ENCODE assay signal across 8 mouse cellular contexts in the genomic region with DNA sequence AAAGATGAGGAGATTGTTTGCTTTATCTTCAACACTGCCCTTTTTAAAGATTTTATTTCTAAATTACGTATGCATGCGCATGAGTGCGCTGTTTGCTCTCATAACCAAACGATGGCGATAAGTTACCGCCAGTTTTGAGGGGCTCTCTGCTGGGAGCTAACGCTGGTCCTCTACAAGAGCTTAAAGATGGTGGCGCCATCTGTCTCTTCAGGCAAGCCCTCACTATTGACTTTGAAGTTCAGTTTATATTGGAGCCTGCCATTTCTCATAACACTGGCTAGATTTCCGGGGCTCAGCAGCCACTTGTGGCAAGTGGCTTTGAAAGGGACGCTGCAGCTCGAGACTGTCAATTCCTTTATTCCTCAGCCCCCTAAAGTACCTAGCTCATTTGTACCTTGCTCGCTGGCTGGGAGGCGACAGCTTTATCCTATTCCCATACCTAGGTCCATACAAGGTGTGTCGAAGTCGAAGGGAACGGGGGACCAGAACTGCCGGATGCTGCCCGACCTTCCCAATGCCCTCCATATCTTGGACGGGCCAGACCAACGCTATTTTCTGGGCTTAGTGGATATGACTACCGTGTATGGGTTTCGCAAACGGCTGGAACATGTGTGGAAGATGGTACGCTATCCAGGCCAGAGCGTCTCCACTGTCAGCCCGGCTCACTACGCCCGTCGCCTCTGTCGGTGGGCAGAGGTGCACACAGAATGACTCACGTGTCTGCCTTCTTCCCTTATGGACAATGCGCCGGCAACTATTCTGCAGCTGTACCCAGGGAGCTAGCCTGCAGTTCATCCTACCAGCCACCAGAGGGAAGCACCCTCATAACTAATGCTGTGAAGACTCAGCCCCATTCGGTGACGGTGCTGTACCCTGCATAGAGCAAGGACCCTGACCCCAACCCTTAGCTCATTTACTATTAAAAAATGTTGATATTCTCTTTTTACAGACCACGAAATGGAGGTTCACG. TPM values are rescaled to one million over a fixed set of nuclear protein-coding genes. Genes with fewer than 3 reads are reported as not detected.
DNase-seq lines count a peak whose midpoint lies in the region; ATAC-seq lines count a peak whose summit lies in the region.

No protein-coding gene starts in this region.

- peak overlapping the region; percentile 27 for H3K4me3 ChIP-seq in hindbrain, embryonic 13.5 days

- peaks cover 36% of the 10 kb centered on the region for H3K27me3 ChIP-seq in hindbrain, embryonic 13.5 days

- 13% methylated on average over 37 of the region's 37 CpGs for WGBS in hindbrain, embryonic 13.5 days

- peak overlapping the region; percentile 53 for H3K4me2 ChIP-seq in hindbrain, embryonic 13.5 days

- peak; percentile 81 to 89 for DNase-seq in cerebellum, postnatal 36 days
- DNase-seq in frontal cortex, postnatal 36 days (ENCODE audit: low spot score in 2 of 2), result peak; percentile 82 to 94
- peak; percentile 83 to 90 for DNase-seq in layer of hippocampus, postnatal 14 days (ENCODE audit: low spot score in 2 of 2)
- peak; percentile 86 for DNase-seq in lung, postnatal 14 days
- peak; percentile 92 for DNase-seq in retina, postnatal 1 day
- peak; percentile 80 for DNase-seq in thymus, postnatal 4 days

- peaks cover 28% of the 10 kb centered on the region for H3K4me1 ChIP-seq in hindbrain, embryonic 13.5 days (replicated peaks)

- peak; percentile 58 for ATAC-seq in activated CD4-positive, CD25-positive, alpha-beta regulatory T cell, adult 4 months
- ATAC-seq in hindbrain, embryonic 13.5 days (ENCODE audit: low FRiP score), result peak; percentile 62

- no peak overlapping the region for H3K9ac ChIP-seq in hindbrain, embryonic 13.5 days

- H3K27ac ChIP-seq in hindbrain, embryonic 13.5 days, result 0 out of 2 replicates have a peak overlapping the region, but pooled peaks have one; percentile 15

- no peaks in the 10 kb centered on the region for H3K9me3 ChIP-seq in hindbrain, embryonic 13.5 days

- no peaks in the 10 kb centered on the region for H3K36me3 ChIP-seq in hindbrain, embryonic 13.5 days

RNA-seq across cellular contexts. Expression of gene St6galnac4, which starts 3.8 kb away (rescaled TPM):
- 10 to 100 TPM; 30.7 to 39.8 TPM for polyA plus RNA-seq in activated CD4-positive, CD25-positive, alpha-beta regulatory T cell, adult 4 months (2017; shearing (Covaris generic))
- 22.8 and 23.4 TPM in 2 replicates for polyA plus RNA-seq in hindbrain, embryonic 13.5 days (2015; fragmentation: Nextera tagmentation; extraction: Ambion mirVana)
- 10 to 100 TPM; 41.7 to 42.1 TPM for total RNA-seq in layer of hippocampus, postnatal 14 days (2021)

RNA-seq across cellular contexts. Expression of gene 9430097D07Rik, which starts 7.6 kb away (rescaled TPM):
- polyA plus RNA-seq in activated CD4-positive, CD25-positive, alpha-beta regulatory T cell, adult 4 months (2017; shearing (Covaris generic)), result not detected
- polyA plus RNA-seq in hindbrain, embryonic 13.5 days (2015; fragmentation: Nextera tagmentation; extraction: Ambion mirVana), result 0.53 and 0.56 TPM in 2 replicates
- total RNA-seq in layer of hippocampus, postnatal 14 days (2021), result under 1 TPM; 0.44 to 0.93 TPM

RNA-seq across cellular contexts. Expression of gene Pip5kl1, which starts 8.5 kb away (rescaled TPM):
- not detected for polyA plus RNA-seq in activated CD4-positive, CD25-positive, alpha-beta regulatory T cell, adult 4 months (2017; shearing (Covaris generic))
- 9.0 and 9.6 TPM in 2 replicates for polyA plus RNA-seq in hindbrain, embryonic 13.5 days (2015; fragmentation: Nextera tagmentation; extraction: Ambion mirVana)
- 1 to 10 TPM; 4.4 to 7.2 TPM for total RNA-seq in layer of hippocampus, postnatal 14 days (2021)

RNA-seq across cellular contexts. Expression of gene Dpm2, which starts 12.5 kb away (rescaled TPM):
- polyA plus RNA-seq in activated CD4-positive, CD25-positive, alpha-beta regulatory T cell, adult 4 months (2017; shearing (Covaris generic)), result 100 to 1,000 TPM; 107 to 124 TPM
- 142 and 145 TPM in 2 replicates for polyA plus RNA-seq in hindbrain, embryonic 13.5 days (2015; fragmentation: Nextera tagmentation; extraction: Ambion mirVana)
- 10 to 100 TPM; 78.8 to 90.1 TPM for total RNA-seq in layer of hippocampus, postnatal 14 days (2021)

RNA-seq across cellular contexts. Expression of gene St6galnac6, which starts 16.4 kb away (rescaled TPM):
- 1 to 10 TPM; 2.5 to 3.4 TPM for polyA plus RNA-seq in activated CD4-positive, CD25-positive, alpha-beta regulatory T cell, adult 4 months (2017; shearing (Covaris generic))
- polyA plus RNA-seq in hindbrain, embryonic 13.5 days (2015; fragmentation: Nextera tagmentation; extraction: Ambion mirVana), result 13.1 and 13.5 TPM in 2 replicates
- total RNA-seq in layer of hippocampus, postnatal 14 days (2021), result 100 to 1,000 TPM in 1 of 2 experiments, 10 to 100 TPM in 1; 99.0 to 106 TPM

Comparison
In these comparisons a context has a peak if more than half of its experiments do, and no peak if none do; other contexts are left out.
1. Peak in every context shown above with its lines: DNase-seq, ATAC-seq, H3K4me3 ChIP-seq and H3K27ac ChIP-seq.
2. RNA of gene Pip5kl1, which starts 8.5 kb away (polyA plus RNA-seq): 9.0 to 9.6 TPM in hindbrain, embryonic 13.5 days; not detected in activated CD4-positive, CD25-positive, alpha-beta regulatory T cell, adult 4 months; every median in the first group is over 10 times any median in the second.